Mouse (Mus musculus) R1 (cell line): ENCODE data around the gene Mfng.

Experiments used
- DNase-seq: peaks from one replicate; pipeline ENCODE4 v3.0.0-alpha.2; 2018; ENCODE audit warnings: low read depth, low spot score

The Mfng gene

DNA sequence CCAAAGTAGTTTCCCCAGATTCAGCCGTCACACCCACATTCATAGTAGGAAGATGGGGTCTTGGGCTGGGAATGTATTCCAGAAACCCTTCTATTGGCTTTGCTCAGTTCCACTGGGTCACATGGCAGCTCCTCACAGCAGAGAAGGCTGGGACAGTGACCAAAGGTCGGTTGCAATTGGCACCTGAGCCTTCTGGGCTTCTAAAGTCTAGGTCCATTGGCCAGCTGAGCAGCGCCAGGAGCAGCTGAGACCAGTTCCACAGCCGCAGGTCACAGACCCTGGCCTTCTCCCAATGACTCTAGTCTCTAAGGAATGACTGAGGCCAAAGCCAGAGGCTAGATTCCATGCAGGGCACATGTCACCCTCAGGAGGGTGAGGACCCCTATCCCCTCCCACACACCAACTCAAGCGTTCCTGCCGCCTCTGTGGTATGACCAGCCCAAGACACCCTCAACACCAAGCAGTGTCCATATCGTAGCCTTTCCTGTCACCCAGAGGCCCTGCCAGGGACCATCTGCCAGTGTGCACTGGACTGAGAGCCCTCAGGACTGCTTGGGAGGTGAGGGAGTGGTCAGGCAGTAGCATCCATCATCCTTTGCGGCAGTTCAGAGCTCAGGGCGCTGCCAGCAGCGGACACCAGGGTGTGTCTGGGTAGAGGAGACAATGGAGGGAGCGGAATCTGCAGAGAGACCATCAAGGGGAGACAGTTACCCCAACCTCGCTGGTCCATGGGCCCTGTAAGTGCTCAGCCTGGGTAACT lies 17.1 kb downstream of the Mfng start:
- no peak for DNase-seq

DNA sequence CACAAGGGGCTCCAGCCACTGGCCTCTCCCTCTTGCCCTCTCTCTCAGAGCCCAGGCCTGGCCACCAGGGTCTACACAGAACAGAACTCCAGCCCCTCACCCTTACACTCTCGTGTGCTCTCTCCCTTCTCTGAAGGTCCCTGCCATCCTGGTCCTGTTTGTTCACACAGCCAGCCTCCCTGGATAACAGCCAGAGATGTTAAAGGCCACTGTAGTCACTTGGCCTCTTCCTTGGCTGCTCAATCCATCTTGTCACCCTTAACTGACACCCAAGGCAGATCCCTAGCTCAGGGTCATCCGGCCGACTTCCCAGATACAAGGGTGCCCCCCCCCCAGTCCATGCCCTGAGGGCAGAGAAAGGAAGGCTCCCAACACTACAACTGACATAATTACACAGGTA lies 18.0 kb downstream of the Mfng start:
- no peak for DNase-seq

GRCm38 (mm10) chr15:78754144-78754543 lies 19.1 kb downstream of the Mfng start:
- DNase-seq: no peak

GRCm38 (mm10) chr15:78752991-78753390 lies 20.3 kb downstream of the Mfng start:
- peak; percentile 65 for DNase-seq

- no peak for DNase-seq
Observed at GRCm38 (mm10) chr15:78750608-78751350, 22.5 kb downstream of the Mfng start.

DNA sequence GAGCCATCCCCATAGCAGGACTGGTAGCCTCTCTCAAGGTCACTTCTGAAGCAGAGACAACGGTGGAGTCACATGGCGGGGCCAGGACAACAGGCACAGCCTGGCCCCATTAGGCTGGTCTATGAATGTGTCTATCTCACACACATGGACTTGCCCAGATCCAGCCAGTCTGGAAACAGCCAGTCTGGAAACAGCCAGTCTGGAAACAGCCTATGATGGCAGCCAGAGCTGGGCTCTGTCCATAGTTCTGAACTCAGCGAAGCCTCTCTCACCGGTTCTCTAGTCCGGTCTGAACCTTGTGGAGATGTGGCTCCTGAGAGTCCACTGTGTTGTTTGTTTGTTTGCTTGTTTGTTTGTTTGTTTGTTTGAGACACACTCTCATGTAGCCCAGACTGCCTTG lies 23.4 kb downstream of the Mfng start:
- peak; percentile 79 for DNase-seq

GRCm38 (mm10) chr15:78744206-78744605 lies 29.1 kb downstream of the Mfng start:
- DNase-seq: peak; percentile 35

GRCm38 (mm10) chr15:78742831-78743230 lies 30.4 kb downstream of the Mfng start:
- no peak for DNase-seq

GRCm38 (mm10) chr15:78740662-78741061 lies 32.6 kb downstream of the Mfng start:
- DNase-seq: no peak

- DNase-seq: no peak
Observed at GRCm38 (mm10) chr15:78737146-78737545, 36.1 kb downstream of the Mfng start.

DNA sequence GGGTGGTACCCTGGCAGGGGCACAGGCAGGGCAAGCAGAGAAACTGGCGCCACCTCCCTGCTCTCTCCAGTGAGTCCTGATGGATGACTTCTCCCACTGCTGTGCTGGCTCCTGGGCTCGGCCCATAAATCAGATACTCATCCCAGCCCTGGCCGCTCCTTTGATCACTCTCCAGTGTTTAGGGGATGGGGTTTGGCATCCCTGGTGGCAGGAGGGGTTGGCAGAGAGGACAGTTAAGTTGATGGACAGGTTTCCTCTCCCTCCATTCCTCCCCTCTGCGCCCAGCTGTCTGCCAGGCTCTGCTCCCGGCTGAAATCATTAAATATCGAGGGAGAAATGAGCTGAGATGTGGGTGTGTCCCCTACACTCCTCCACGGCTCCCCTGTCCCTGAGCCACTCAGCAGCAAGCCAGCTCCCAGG lies 36.6 kb downstream of the Mfng start:
- no peak for DNase-seq

DNA sequence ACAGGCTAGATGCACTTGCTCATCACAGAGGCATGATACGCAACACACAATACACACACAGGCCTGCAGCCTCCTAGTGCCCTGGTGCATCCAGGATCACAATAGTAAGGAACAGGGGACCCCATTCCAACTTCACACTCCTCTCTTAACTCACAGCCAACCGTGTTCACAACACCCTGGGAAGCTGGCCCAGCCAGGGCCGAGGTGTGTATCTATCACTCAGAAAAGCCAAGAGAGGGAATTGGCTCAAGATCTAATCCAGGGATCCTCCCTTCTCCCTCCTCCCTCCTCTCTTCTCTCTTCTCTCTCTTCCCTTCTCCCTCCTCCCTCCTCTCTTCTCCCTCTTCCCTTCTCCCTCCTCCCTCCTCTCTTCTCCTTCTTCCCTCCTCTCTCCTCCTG lies 37.1 kb downstream of the Mfng start:
- DNase-seq: no peak

DNA sequence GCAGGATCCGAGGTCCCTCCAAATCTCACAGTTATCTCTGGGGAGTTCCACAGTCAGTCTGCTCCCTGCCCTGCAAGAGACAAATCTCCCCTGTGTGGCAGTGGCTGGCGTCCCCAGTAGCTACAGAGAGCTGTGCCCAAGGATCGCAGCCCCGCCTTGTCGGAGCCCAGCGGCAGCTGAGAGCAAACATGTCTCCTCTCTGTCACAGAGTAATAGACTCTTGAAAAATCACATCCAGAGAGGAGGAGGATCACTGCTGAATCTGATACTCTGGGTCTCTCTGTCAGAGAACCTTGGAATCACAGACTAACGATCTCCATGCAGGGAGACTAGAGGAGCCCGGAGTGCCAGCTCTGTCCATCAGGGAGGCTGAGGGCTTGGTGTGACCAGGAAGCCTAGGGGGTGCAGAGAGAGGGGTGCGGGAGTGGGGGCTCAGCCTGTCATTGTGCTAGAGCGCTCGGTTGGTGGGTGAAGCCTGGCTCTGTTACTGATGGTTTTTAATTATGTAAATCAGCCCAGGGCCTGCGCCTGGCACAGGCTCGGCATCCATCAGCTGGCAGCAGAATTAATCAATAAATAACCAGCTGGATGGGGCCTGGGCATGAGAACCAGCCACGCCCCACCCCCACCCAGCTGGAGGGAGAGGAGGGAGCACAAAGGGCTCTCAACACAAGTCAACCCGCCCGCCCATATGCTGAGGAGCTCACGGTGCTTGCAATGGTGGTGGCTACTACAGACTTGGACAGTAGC lies 37.7 kb downstream of the Mfng start:
- DNase-seq: no peak

GRCm38 (mm10) chr15:78731830-78732229 lies 41.4 kb downstream of the Mfng start:
- no peak for DNase-seq

DNA sequence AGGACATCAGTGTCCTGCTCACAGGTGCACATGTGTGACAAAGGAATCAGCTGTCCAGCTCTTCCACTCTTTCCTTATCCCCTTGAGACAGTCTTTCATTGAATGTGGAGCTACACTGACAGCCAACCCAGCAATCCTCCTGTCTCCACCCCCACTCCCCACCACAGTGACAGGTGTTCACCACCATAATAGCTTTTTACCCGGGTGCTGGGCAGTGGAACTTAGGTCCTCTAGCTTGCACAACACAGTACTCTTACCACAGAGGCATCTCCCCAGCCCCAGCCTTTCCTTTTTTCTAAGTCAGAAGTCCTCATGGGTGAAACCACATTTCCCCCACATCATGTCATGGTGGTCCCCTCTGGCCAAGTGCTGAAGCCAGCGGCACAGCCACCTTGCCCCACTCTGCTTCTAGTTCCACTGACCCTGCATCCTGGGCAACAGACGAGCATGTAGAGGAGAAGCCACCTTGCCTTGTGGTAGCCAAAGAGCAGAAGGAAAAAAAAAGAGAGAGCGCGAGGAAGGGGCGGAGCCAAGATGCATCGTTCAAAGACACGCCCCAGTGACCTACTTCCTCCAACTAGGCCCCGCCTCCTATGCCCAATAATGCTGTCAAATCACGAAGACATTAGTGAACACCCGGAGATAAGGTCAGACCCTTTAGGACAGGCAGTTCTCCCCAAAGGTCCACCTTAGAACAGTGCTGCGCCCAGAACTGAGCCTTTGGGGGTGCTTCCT lies 42.8 kb downstream of the Mfng start:
- peak; percentile 56 for DNase-seq

GRCm38 (mm10) chr15:78726697-78727096 lies 46.6 kb downstream of the Mfng start:
- no peak for DNase-seq

DNA sequence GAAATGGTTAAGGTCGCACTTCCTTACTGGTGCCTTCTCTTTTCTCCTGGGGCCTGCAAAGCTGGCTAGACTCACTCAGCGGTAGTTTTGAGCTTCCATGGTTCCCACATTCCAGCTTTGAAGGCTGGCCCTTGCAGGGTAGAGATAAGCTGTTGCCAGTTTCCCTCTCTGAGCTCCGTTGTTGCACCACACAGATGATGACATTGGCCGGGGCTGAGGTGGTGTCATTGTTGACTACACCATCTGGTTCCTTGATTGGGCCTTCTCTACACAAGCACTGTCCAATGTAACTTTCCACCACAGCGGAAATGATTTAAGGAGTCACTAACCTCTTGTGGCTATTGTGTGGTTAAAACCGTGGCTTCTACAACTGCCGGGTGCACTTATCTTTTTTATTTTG lies 52.7 kb downstream of the Mfng start:
- DNase-seq: peak; percentile 16

DNA sequence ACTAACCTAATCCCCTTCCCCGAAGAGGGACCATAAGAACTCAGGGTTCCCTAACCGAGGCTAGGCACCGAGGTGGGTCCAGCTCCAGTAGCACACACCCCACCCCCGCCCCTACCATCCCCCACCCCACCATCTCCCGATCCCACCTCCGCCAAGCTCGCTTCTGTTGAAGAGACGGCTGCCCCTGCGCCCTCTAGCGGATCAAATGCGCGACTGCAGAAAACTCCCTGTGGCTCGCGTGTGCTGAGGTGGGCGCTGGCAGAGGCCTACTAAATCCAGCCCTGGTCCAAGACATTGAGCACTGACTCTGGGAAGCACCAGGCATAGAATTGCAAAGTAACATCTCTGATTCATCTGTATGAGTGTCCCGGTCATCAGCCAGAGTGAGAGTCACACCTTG lies 53.2 kb downstream of the Mfng start:
- peak; percentile 84 for DNase-seq

DNA sequence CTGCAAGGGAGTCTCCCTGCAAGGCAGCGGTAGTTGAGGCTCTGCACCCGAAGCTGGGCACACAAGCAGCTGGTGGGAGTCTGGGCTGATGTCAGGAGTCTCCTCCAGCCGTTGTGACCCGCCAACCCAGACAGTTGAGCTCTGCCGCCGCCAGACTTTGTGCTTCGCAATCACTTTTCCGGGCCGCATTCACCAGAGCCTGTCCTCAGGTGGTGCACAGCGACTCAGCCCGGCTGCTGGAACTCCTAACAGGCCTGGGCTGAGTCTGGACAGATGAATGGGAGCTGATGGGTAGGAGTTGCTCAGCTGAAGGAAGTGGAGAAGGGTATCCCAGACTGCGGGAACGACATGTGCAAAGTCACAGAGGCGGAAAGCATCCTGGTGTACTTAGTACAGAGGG lies 53.9 kb downstream of the Mfng start:
- DNase-seq: peak; percentile 45

DNA sequence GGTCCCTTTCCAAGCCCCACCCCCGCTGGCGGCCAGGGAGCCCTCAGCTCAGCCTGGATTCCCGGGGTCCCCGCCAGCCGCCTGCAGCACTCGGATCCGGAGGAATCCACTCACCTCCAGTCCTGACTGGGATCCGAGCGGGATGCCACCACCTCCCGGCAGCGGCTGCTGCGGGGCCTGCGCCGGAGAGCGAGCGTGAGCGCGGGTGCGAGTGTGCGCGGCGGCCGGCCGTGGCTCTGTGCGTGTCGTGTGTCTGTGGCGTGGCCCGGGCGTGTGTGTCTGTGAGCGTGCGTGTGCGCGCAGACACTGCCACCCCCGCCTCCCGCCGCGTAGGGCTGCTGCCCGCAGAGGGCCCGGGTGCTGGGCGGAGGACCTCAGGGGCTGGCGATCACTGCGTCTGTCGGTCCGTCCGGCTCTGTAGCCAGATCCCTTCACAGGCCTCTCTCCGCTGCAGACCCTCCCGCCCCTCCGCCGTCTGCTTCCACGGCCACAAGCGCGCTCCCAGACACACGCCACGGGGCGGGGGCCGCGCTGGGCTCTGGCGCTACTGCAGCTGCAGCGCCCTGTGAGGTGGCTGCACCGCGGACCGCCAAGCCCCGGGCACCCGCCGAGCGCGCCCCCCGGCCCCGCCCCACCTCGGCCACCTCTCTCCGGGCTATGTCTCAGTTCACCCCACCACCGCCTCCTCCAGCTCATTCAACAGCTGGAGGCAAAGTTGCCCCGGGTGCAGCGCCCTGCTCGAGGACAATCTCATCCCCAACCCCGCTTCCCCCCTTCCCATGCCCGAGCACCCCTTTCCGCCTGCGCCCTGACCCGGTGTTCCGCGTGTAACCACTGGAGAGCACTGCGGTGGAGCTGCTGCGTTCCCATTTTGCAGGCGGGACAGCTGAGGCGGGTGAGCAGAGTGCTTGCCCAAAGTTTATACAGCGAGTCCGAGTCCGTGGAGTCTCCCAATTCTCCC lies 54.7 kb downstream of the Mfng start, which contains the start of gene Elfn2:
Gene Elfn2 (minus strand): TSS at position 482 of the 961 bp plus-strand sequence.
- DNase-seq: peak; percentile 42
